Comparison of ENCODE assay signal across 32 mouse cellular contexts in genomic region chr17:73056616-73057015, GRCm38 (mm10).
"Had no signal": no experiment of that assay in that cellular context is flagged by ENCODE, and none has a peak within 500 bp of the region (broad histone marks: within the 10 kb centered on the region; RNA-seq: fewer than 3 reads in every experiment).

No protein-coding gene starts in this region.

- H3K9ac ChIP-seq: limb, embryonic 12.5 days; limb, embryonic 13.5 days; limb, embryonic 15.5 days; liver, embryonic 12.5 days; liver, embryonic 13.5 days; liver, embryonic 14.5 days; liver, embryonic 15.5 days; liver, postnatal 0 days; lung, embryonic 14.5 days; lung, embryonic 15.5 days; midbrain, embryonic 12.5 days; midbrain, embryonic 13.5 days; midbrain, embryonic 15.5 days; neural tube, embryonic 12.5 days had no signal

- H3K4me3 ChIP-seq: limb, embryonic 10.5 days; limb, embryonic 12.5 days; limb, embryonic 13.5 days; limb, embryonic 15.5 days; liver, embryonic 12.5 days; liver, embryonic 13.5 days; liver, embryonic 15.5 days; lung, embryonic 15.5 days; megakaryocyte, embryonic 14.5 days; midbrain, embryonic 10.5 days; midbrain, embryonic 12.5 days; midbrain, embryonic 13.5 days; midbrain, embryonic 15.5 days; myocyte; neural tube, embryonic 12.5 days had no signal

- DNase-seq: left cerebral cortex, postnatal 4 days; liver; liver, embryonic 13.5 days; liver, postnatal 0 days; lung, adult 18-20 months; lung, adult 2 months; lung, embryonic 14.5 days; lung, postnatal 10 days; lung, postnatal 14 days; lung, postnatal 36 days; lung, postnatal 4 days; midbrain, embryonic 14.5 days had no signal

- H3K4me1 ChIP-seq: liver, embryonic 12.5 days; liver, embryonic 13.5 days; liver, embryonic 15.5 days; megakaryocyte, embryonic 14.5 days; midbrain, embryonic 12.5 days; midbrain, embryonic 13.5 days; midbrain, embryonic 15.5 days had no signal

- H3K4me2 ChIP-seq: limb, embryonic 12.5 days; limb, embryonic 13.5 days; limb, embryonic 15.5 days; liver, embryonic 11.5 days; liver, embryonic 12.5 days; liver, embryonic 13.5 days; liver, embryonic 15.5 days; lung, embryonic 14.5 days; lung, embryonic 15.5 days; midbrain, embryonic 11.5 days; midbrain, embryonic 12.5 days; midbrain, embryonic 13.5 days; midbrain, embryonic 15.5 days; neural tube, embryonic 12.5 days had no signal

- H3K9me3 ChIP-seq: limb, embryonic 10.5 days; limb, embryonic 12.5 days; limb, embryonic 13.5 days; limb, embryonic 15.5 days; liver, embryonic 12.5 days; liver, embryonic 13.5 days; liver, embryonic 15.5 days; lung, embryonic 15.5 days; midbrain, embryonic 10.5 days; midbrain, embryonic 12.5 days; midbrain, embryonic 13.5 days; midbrain, embryonic 15.5 days; neural tube, embryonic 12.5 days had no signal

- H3K27ac ChIP-seq: limb, embryonic 10.5 days; limb, embryonic 12.5 days; limb, embryonic 13.5 days; limb, embryonic 15.5 days; liver, embryonic 12.5 days; liver, embryonic 13.5 days; liver, embryonic 14.5 days; liver, embryonic 15.5 days; lung, embryonic 15.5 days; macrophage; midbrain, embryonic 10.5 days; midbrain, embryonic 12.5 days; midbrain, embryonic 13.5 days; midbrain, embryonic 15.5 days; neural tube, embryonic 12.5 days had no signal

- ATAC-seq: liver, embryonic 12.5 days; liver, postnatal 0 days; lung, postnatal 0 days; midbrain, embryonic 13.5 days; midbrain, embryonic 15.5 days; midbrain, embryonic 16.5 days had no signal

- H3K27me3 ChIP-seq: limb, embryonic 12.5 days; limb, embryonic 15.5 days; liver, embryonic 12.5 days; liver, embryonic 13.5 days; liver, embryonic 15.5 days; lung, embryonic 15.5 days; megakaryocyte, embryonic 14.5 days; midbrain, embryonic 12.5 days; midbrain, embryonic 13.5 days; midbrain, embryonic 15.5 days; neural tube, embryonic 12.5 days had no signal

- H3K36me3 ChIP-seq: limb, embryonic 10.5 days; limb, embryonic 12.5 days; limb, embryonic 13.5 days; limb, embryonic 15.5 days; liver, embryonic 12.5 days; liver, embryonic 13.5 days; liver, embryonic 15.5 days; lung, embryonic 15.5 days; midbrain, embryonic 10.5 days; midbrain, embryonic 12.5 days; midbrain, embryonic 13.5 days; midbrain, embryonic 15.5 days; neural tube, embryonic 12.5 days had no signal
